Mouse (Mus musculus): ENCODE measurements at regions not wholly inside any gene's neighbourhood (a gene's known extent, or its start where the extent isn't known, plus 50 kb on each side); places are given as distances from the start of the nearest gene placed in this dataset.

GRCm38 (mm10) chr16:31530090-31530489, 108.0 kb downstream of the Bdh1 start:
- Histone ChIP-seq H3K27me3 (ENCODE audit: control insufficient read depth, insufficient read depth, low read length) (no peaks in the 10 kb centered on the region), H3K4me2 (replicated peaks; ENCODE audit: low read depth, low read length) (no peak overlapping the region), H3K27ac (ENCODE audit: low read depth, low read length) (no peak overlapping the region), H3K9ac (ENCODE audit: low read depth, low read length) (no peak overlapping the region), H3K4me1 (replicated peaks; ENCODE audit: control insufficient read depth, insufficient read depth, low read length) (peaks cover 3% of the 10 kb centered on the region; the same call in 1 of the 2 replicates), H3K9me3 (ENCODE audit: control insufficient read depth, low read length) (no peaks in the 10 kb centered on the region), H3K4me3 (ENCODE audit: low read depth, low read length) (no peak overlapping the region), H3K36me3 (ENCODE audit: control insufficient read depth, insufficient read depth, low read length) (no peaks in the 10 kb centered on the region)
- DNase-seq (ENCODE audit: low spot score) (no peak), ATAC-seq (ENCODE audit: low FRiP score) (no peak)
- 83% methylated on average over 8 of the region's 8 CpGs for WGBS

- WGBS: 68% methylated on average over 6 of the region's 6 CpGs
- Histone ChIP-seq H3K9me3 (ENCODE audit: control insufficient read depth, low read length) (no peaks in the 10 kb centered on the region), H3K36me3 (ENCODE audit: control insufficient read depth, insufficient read depth, low read length) (no peaks in the 10 kb centered on the region), H3K4me3 (ENCODE audit: low read depth, low read length) (no peak overlapping the region), H3K4me1 (replicated peaks; ENCODE audit: control insufficient read depth, insufficient read depth, low read length) (peaks cover 3% of the 10 kb centered on the region; the same call in 1 of the 2 replicates), H3K4me2 (replicated peaks; ENCODE audit: low read depth, low read length) (no peak overlapping the region), H3K27me3 (ENCODE audit: control insufficient read depth, insufficient read depth, low read length) (no peaks in the 10 kb centered on the region), H3K9ac (ENCODE audit: low read depth, low read length) (no peak overlapping the region), H3K27ac (ENCODE audit: low read depth, low read length) (no peak overlapping the region)
- ATAC-seq (ENCODE audit: low FRiP score): no peak
- no peak for DNase-seq (ENCODE audit: low spot score)
Measured at GRCm38 (mm10) chr16:31533196-31533777, 111.2 kb downstream of the Bdh1 start.

- Histone ChIP-seq H3K27ac (ENCODE audit: low read depth, low read length) (0 out of 2 replicates have a peak overlapping the region, but pooled peaks have one; percentile 17), H3K4me2 (replicated peaks; ENCODE audit: low read depth, low read length) (no peak overlapping the region), H3K4me1 (replicated peaks; ENCODE audit: control insufficient read depth, insufficient read depth, low read length) (peaks cover 3% of the 10 kb centered on the region; the same call in 1 of the 2 replicates), H3K9me3 (ENCODE audit: control insufficient read depth, low read length) (no peaks in the 10 kb centered on the region), H3K4me3 (ENCODE audit: low read depth, low read length) (no peak overlapping the region), H3K27me3 (ENCODE audit: control insufficient read depth, insufficient read depth, low read length) (no peaks in the 10 kb centered on the region), H3K9ac (ENCODE audit: low read depth, low read length) (0 out of 2 replicates have a peak overlapping the region, but pooled peaks have one; percentile 19), H3K36me3 (ENCODE audit: control insufficient read depth, insufficient read depth, low read length) (no peaks in the 10 kb centered on the region)
- ATAC-seq (ENCODE audit: low FRiP score): no peak
- DNase-seq (ENCODE audit: low spot score): no peak
- 6% methylated on average over 4 of the region's 4 CpGs for WGBS
Measured at GRCm38 (mm10) chr16:31534923-31535523, 112.9 kb downstream of the Bdh1 start.

- H3K4me1 ChIP-seq (replicated peaks; ENCODE audit: control insufficient read depth, insufficient read depth, low read length): peaks cover 3% of the 10 kb centered on the region; the same call in 1 of the 2 replicates
- no peaks in the 10 kb centered on the region for H3K36me3 ChIP-seq (ENCODE audit: control insufficient read depth, insufficient read depth, low read length)
- DNase-seq (ENCODE audit: low spot score) (no peak), ATAC-seq (ENCODE audit: low FRiP score) (no peak)
- WGBS: 87% methylated on average over 3 of the region's 3 CpGs
- no peak overlapping the region for H3K4me2 ChIP-seq (replicated peaks; ENCODE audit: low read depth, low read length)
- H3K9me3 ChIP-seq (ENCODE audit: control insufficient read depth, low read length): no peaks in the 10 kb centered on the region
- H3K27me3 ChIP-seq (ENCODE audit: control insufficient read depth, insufficient read depth, low read length): no peaks in the 10 kb centered on the region
- H3K27ac ChIP-seq (ENCODE audit: low read depth, low read length): no peak overlapping the region
- H3K4me3 ChIP-seq (ENCODE audit: low read depth, low read length): no peak overlapping the region
- no peak overlapping the region for H3K9ac ChIP-seq (ENCODE audit: low read depth, low read length)
Measured at GRCm38 (mm10) chr16:31536328-31536727, 114.2 kb downstream of the Bdh1 start.

GRCm38 (mm10) chr16:31538606-31539005, 116.5 kb downstream of the Bdh1 start:
- H3K9me3 ChIP-seq (ENCODE audit: control insufficient read depth, low read length): no peaks in the 10 kb centered on the region
- H3K36me3 ChIP-seq (ENCODE audit: control insufficient read depth, insufficient read depth, low read length): no peaks in the 10 kb centered on the region
- no peak overlapping the region for H3K27ac ChIP-seq (ENCODE audit: low read depth, low read length)
- H3K9ac ChIP-seq (ENCODE audit: low read depth, low read length): no peak overlapping the region
- H3K27me3 ChIP-seq (ENCODE audit: control insufficient read depth, insufficient read depth, low read length): no peaks in the 10 kb centered on the region
- peaks cover 3% of the 10 kb centered on the region; the same call in 1 of the 2 replicates for H3K4me1 ChIP-seq (replicated peaks; ENCODE audit: control insufficient read depth, insufficient read depth, low read length)
- 81% methylated on average over 3 of the region's 3 CpGs for WGBS
- H3K4me2 ChIP-seq (replicated peaks; ENCODE audit: low read depth, low read length): no peak overlapping the region
- no peak overlapping the region for H3K4me3 ChIP-seq (ENCODE audit: low read depth, low read length)
- ATAC-seq (ENCODE audit: low FRiP score): no peak
- no peak for DNase-seq (ENCODE audit: low spot score)

- H3K9ac ChIP-seq (ENCODE audit: low read depth, low read length): no peak overlapping the region
- peaks cover 2% of the 10 kb centered on the region; the same call in 1 of the 2 replicates for H3K27me3 ChIP-seq (ENCODE audit: control insufficient read depth, insufficient read depth, low read length)
- 0 out of 2 replicates have a peak, but pooled peaks cover 4% of the 10 kb centered on the region for H3K4me1 ChIP-seq (replicated peaks; ENCODE audit: control insufficient read depth, insufficient read depth, low read length)
- H3K27ac ChIP-seq (ENCODE audit: low read depth, low read length): no peak overlapping the region
- H3K4me2 ChIP-seq (replicated peaks; ENCODE audit: low read depth, low read length): no peak overlapping the region
- no peak for ATAC-seq (ENCODE audit: low FRiP score)
- no peak overlapping the region for H3K4me3 ChIP-seq (ENCODE audit: low read depth, low read length)
- DNase-seq (ENCODE audit: low spot score): no peak
- 71% methylated on average over 10 of the region's 10 CpGs for WGBS
- no peaks in the 10 kb centered on the region for H3K36me3 ChIP-seq (ENCODE audit: control insufficient read depth, insufficient read depth, low read length)
- H3K9me3 ChIP-seq (ENCODE audit: control insufficient read depth, low read length): no peaks in the 10 kb centered on the region
Measured at GRCm38 (mm10) chr16:31543499-31544170, 119.6 kb upstream of the Dlg1 start.

- H3K4me3 ChIP-seq (ENCODE audit: low read depth, low read length): peak overlapping the region; percentile 15; the same call in 1 of the 2 replicates
- ATAC-seq (ENCODE audit: low FRiP score) (peak; percentile 67), DNase-seq (ENCODE audit: low spot score) (peak; percentile 69)
- H3K27me3 ChIP-seq (ENCODE audit: control insufficient read depth, insufficient read depth, low read length): peaks cover 2% of the 10 kb centered on the region; the same call in 1 of the 2 replicates
- H3K9ac ChIP-seq (ENCODE audit: low read depth, low read length): peak overlapping the region; percentile 35; the same call in 1 of the 2 replicates
- WGBS: under 1% methylated on average over 18 of the region's 18 CpGs
- 0 out of 2 replicates have a peak, but pooled peaks cover 4% of the 10 kb centered on the region for H3K4me1 ChIP-seq (replicated peaks; ENCODE audit: control insufficient read depth, insufficient read depth, low read length)
- H3K9me3 ChIP-seq (ENCODE audit: control insufficient read depth, low read length): no peaks in the 10 kb centered on the region
- H3K27ac ChIP-seq (ENCODE audit: low read depth, low read length): peak overlapping the region; percentile 71
- H3K4me2 ChIP-seq (replicated peaks; ENCODE audit: low read depth, low read length): peak overlapping the region; percentile 29
- no peaks in the 10 kb centered on the region for H3K36me3 ChIP-seq (ENCODE audit: control insufficient read depth, insufficient read depth, low read length)
Measured at GRCm38 (mm10) chr16:31546062-31546827, 117.0 kb upstream of the Dlg1 start.

GRCm38 (mm10) chr16:31546828-31547224, 116.4 kb upstream of the Dlg1 start:
- peaks cover 2% of the 10 kb centered on the region; the same call in 1 of the 2 replicates for H3K27me3 ChIP-seq (ENCODE audit: control insufficient read depth, insufficient read depth, low read length)
- H3K9me3 ChIP-seq (ENCODE audit: control insufficient read depth, low read length): no peaks in the 10 kb centered on the region
- 0 out of 2 replicates have a peak, but pooled peaks cover 4% of the 10 kb centered on the region for H3K4me1 ChIP-seq (replicated peaks; ENCODE audit: control insufficient read depth, insufficient read depth, low read length)
- DNase-seq (ENCODE audit: low spot score) (peak; percentile 53), ATAC-seq (ENCODE audit: low FRiP score) (peak; percentile 51; the same call in 1 of the 2 replicates)
- peak overlapping the region; percentile 71 for H3K27ac ChIP-seq (ENCODE audit: low read depth, low read length)
- H3K9ac ChIP-seq (ENCODE audit: low read depth, low read length): no peak overlapping the region
- peak overlapping the region; percentile 15 for H3K4me2 ChIP-seq (replicated peaks; ENCODE audit: low read depth, low read length)
- 0% methylated on average over 2 of the region's 2 CpGs for WGBS
- no peak overlapping the region for H3K4me3 ChIP-seq (ENCODE audit: low read depth, low read length)
- H3K36me3 ChIP-seq (ENCODE audit: control insufficient read depth, insufficient read depth, low read length): no peaks in the 10 kb centered on the region
